Mouse (Mus musculus): Measurements from ENCODE around the gene Slc25a20.
"Not testable (repeated sequence)": the region's sequence is repeated elsewhere in the genome, so short reads cannot be mapped to it uniquely, and the experiment has no call there.

Slc25a20 gene

DNA sequence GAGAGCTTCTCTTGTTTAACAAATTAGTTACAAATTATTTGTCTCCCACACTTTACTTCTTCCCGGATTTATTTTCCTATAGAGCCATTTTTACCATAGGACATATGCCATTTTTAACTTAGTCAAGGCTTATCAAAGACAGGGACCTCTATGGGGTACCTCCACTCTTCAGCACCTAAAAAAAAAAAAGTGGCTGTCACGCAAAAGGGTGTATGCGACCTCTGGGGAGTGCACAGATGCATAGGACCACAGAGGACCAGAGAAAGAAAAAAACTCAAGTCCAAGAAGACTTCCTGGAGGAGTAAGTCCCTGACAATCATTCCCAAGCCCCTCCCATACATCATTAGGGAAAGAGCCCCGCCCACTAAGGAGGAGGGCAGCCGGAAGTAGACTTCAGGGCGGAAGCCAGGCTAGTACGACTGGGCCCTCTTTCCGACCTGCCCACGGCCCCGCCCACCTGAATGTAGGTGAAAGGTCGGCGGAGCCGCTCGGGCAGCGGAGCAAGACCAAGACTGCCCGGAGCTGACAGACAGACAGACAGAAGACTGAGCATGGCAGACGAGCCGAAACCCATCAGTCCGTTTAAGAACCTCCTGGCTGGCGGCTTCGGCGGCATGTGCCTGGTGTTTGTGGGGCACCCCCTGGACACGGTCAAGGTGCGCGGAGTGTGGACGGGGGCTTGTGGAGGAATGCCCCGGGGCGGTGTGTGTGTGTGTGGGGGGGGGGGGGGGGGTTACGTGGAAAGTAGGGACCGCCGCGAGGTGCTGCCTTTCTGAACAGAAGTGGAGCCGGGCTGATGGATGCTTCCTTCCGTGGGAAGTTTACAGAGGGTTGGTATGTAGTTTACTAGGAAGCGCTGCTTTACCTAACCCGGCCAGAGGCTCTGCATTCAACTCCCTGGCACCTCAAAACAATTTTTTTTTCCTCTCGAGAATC lies at the start of gene Slc25a20:
Gene Slc25a20 (plus strand): TSS at position 412 of the 936 bp plus-strand sequence.
- DNase-seq, result peak; percentile 95

DNA sequence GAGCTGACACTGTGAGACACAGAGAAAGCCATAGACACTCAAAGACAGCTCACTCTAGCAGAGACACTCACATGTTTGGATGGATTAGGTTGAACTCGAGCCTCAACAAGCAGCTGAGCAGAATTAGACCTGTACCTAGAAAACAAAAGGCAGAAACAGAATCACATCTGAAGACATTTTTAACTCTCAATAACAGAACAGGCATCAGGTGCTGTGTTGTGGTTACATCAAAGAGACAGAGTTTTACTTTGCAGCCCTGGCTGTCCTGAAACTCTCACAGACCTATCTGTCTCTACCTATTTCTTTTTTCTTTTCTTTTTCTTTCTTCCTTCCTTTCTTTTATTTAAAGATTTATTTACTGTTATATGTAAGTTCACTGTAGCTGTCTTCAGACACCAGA lies 44.6 kb upstream of the Slc25a20 start:
- no peak for DNase-seq

DNA sequence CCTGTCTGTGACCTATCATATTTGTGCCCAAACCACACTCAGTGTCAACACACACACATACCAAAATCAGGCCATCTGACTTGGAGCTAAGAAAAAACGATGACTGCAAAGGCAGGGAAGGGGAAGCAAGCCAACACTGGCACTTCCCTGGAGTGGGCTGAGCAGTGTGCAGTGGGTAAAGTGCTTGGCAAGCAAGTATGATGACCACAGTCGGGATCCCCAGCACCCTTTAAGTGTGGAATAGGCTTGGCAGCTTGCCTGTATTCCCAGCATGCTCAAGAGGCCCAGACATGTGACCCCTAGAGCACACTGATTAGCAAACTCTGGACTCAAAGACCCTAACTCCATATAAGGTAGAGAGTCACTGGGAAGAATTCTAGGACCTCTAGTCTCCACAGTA lies 35.4 kb upstream of the Slc25a20 start:
- DNase-seq, result peak; percentile 46

DNA sequence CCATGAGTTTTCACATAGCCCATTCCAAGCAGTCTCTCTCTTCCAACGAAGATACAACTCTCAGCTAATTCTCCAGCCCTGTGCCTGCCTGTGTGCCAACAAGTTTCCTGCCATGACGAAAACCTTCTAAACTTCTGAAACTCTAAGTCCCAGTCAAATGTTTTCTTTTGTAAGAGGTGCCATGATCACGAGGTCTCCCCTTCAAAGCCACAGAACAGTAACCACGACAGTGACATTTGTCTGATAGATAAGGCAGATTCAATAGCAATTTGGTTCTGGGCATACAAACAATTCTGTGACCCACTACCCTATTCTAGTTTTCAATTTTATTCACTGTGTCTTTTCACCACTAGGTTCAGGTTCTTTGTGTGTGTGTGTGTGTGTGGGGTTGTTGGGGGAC lies 33.7 kb upstream of the Slc25a20 start:
- no peak for DNase-seq

DNA sequence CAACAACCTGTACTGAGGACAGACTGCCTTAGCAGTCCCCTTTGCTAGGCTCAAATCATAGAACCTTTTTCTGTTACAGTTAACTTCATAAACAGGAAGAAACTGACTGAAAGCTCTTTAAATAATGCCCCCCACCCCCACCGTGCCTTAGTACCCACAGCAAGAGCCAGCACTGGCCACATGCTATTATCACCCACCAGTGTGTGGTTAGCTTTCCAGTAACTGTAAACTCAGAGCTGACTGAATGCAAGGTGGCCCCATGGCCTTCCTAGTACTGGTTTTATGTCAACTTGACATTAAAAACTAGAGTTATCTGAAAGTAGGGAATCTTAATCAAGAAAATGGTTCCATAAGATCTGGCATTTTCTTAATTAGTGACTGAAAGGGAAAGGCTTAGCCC lies 31.2 kb upstream of the Slc25a20 start:
- no peak for DNase-seq

DNA sequence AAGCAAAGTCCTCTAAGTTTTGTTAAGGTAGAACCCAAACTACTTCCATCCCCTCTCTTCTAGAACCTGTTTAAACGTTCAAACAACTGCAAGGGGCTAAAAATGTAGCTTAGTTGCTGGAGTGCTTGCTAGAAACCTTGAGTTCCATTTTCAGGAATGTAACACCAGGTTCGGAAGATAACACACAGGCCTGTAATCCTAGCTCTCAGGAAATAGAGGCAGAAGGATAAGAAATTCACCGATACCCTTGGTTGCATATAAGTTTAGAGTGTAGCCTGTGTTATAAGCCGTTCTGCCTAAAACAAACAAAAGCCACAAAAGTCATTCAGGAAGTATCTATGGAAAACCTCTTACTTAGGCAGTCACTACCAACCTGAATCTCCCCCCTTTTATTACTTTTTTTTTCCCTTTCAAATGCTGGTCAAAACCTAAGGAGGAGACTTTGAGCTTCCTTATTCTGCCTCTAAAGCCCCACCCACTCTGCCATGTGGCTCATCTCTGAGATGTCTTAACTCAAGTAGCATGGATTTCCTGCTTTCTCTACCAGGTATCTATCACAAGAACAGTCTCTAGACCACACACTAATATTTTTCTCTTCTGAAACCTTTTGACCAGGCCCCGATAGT lies 30.1 kb upstream of the Slc25a20 start:
- DNase-seq, result no peak

DNA sequence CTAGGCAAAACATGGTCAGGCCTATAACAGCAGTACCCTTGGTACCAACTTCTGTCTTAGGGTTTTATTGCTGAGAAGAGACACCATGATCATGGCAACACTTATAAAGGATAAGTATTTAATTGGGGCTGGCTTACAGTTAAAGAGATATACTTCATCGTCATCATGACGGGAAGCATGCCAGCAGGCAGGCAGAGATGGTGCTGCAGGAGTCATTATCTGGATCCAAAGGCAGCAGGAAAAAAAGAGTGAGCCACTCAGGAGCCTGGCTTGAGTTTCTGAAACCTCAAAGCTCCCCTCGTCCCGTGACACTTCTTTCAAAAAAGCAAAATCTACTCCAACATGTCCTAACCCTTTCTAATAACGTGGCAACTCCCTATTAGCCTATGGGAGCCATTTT lies 29.5 kb upstream of the Slc25a20 start:
- no peak for DNase-seq

DNA sequence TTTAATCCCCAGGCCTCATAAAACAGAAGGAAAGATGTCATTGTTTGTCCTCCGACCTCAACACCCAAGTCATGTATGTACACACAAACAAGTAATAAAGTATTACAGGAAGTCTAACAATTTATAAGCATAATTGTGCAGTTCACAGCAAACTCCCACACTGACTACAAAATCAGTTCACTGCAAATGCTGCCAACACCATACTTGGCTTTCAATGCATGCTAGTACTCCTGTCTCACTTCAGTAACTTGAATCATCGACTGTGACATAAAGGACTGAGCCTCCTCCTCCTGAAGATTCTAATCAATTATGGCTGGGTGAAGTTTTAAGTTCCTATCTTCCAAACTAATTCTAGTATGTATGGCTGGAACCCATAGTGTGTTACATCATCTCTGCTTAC lies 28.0 kb upstream of the Slc25a20 start:
- DNase-seq, result no peak

DNA sequence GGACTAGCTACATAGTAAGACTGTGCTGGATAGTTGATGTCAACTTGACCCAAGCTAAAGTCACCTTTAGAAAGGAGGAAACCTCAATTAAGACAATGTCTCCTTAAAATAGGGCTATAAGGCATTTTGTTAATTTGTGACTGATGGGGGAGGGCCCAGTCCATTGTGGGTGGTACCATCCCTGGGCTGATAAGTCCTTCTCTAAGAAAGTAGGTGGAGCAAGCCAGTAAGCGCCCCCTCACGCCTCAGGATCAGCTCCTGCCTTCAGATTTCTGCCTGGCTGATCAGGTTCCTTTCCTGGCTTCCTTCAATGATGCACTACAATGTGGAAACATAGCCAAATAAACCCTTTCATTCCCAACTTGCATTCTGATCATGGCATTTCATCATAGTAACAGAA lies 26.5 kb upstream of the Slc25a20 start:
- no peak for DNase-seq

DNA sequence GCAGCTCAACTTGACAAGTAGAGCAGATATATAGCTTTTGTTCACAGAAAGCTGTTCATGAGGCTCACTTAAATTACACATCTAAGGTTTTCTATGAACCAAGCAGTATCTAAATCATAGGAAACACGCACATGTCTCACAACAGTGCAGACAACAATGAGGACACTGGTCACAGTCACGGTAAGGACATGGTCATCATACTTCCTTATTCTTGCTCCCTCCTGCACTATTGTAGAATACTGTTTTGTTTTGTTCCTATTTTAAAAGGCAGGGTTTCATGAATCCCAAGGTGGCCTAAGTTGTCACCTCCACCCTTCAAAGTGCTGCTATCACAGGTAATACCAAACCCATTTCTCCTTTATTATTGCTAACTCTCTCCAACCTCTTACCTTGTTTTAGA lies 22.1 kb upstream of the Slc25a20 start:
- DNase-seq, result no peak

DNA sequence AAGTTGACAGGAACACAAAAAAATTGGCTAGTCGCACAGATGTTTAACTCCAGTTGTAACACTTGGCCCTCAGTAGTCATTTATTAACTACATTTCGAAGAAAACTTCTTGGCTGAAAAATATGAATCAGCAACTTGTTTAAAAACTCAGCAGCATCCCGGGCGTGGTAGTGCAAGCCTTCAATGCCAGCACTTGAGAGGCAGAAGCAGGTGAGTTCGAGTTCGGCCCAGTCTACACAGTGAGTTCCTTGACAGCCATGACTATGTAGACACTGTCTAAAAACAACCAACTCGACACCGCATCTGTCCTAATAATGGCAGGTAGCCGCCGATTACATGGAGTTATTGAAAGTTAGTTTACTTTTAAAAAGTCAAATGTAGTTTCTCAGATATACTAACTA lies 13.7 kb upstream of the Slc25a20 start:
- peak; percentile 80 for DNase-seq

DNA sequence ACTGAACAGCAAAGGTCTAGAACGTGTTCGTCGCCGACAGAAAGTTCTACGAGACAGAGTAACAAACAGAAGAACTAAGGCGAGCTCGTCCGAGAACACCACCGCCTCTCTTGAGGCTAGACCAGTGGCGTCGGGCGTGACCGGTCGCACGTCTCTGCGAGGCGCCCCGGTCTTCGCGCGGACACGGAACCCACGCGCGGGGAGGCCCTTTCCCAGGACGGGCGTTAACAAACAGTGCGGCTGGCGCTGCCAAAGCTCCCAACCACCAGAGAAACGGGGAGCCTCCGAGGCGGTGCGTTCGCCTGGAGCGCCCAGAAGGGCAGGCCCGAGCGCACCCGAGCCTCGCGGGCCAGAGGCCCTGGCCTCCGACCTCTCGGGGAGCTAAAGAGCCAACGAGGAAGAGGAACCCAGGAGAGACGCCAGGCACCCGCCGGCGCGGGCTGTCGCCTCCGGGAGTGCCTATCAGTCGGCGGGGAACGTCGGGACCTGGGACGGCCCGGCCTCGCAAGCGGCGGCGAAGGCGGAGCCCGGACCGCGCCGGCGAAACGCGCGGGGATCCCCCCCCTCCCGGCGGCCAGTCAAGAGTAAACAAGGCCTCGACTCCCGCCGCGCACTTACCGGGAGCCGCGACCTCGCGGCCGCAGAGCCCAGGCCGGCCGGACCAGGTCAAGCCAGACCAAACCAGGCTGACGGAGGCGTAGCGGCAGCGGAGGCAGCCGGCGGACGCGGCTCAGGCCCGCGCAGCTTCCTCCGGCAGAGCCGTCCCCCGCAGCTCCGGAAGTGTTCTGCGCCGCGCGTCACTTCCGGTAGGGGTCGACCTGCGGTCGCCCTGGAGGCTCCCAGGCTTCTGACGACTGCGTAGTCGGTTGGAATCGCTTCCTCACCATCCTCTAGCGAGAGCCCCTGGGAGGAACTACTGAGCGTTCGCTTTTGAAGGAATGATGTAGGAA lies 13.0 kb upstream of the Slc25a20 start, which contains the start of gene Arih2:
Gene Arih2 (minus strand): TSS at position 776 of the 950 bp plus-strand sequence.
- DNase-seq, result peak; percentile 92

DNA sequence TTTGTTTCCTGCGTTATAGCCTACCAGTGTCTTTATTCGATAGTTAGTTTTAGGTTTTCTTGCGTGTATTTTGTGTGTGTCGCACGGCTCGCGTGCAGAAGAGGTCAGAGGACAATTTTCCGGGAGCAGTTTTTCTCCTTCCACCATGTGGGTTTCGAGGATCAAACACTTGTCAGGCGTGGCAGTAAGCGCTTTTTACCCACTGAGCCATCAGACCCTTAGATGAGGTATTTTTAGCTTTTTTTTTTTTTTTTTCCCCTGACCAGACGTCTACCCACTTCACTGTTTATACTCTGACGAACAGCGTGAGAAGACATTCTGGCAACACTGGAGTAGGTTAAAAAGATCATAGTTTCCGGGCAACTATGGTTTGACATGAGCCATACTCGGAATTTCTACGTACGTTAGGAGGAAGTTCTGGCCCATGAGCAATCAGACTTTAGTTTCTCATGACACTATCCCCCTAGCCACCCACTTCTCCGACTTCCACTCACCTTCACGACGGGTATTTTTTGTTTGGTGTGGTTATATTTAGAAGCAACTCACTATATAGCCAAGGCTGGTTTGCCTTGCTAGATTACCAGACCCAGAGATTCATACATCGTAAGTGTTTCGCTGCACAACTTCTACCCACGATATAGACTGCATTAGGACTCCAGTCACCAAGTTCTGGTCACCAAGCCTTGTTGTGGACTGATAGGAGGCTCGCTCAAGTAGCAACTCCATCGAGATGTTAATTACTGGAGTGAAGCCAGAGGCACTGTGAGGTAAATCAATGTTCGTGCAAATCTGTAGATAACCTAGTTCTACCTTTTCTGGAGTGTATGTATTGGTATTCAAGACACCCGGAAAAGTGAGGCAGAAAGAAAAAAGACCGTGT lies 12.1 kb upstream of the Slc25a20 start:
- DNase-seq, result peak; percentile 20

DNA sequence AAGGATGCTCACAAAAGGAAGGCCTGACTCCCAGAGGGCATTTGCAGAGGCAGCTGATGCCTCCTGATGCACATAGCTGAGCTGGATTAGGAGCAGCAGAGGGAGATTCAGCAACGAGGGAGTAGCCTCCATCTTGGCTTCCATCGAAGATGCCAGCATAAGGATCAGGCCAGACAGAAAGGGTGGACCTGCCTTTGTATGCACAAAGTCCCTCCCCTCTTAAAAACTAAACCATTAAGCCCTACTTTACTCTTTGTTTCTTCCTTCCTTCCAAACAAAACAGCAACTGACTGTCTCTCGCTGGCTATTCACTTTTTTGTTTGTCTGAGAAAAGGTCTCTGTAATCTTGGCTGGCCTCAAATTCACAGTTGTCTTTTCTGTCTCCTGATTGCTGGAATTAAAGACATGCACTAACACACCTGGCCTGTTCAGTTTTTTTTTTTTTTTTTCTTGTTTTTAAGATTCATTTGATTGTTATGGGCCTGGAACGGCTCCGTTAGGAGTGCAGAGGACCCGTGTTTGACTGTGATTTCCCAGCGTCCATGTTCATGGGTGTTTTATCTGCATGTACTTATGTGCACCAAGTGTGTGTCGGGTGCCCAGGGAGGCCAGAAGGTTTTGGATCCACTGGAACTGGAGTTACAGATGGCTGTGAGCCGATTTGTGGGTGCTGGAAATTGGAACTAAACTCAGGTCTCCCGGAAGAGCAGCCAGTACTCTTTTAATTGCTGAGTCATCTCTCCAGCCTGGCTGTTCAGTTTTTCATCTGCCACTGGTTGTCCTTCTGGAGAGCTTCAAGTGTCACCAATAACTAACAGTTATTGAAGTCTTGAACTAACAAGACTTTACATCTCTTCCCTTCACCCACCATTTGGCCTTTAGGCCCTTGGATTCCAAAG lies 7.1 kb upstream of the Slc25a20 start:
- DNase-seq, result no peak

DNA sequence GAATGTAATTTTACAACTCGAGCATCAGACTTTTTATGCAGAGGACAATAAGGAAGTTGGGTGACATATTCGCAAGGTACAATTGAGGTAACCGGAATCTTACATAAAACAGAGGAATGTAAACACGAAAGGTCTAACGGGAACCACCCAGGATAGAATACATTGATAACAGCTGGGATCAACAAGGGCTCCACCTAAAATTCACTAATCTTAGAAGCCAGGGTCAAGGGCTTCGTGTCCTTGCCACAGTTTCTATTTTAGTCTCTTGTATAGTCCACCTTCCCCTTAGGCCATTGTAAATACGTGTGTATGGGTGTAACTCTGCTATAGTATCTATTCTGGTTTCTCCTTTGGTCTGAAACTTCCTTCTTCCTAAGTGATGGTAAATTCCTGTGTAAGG lies 6.0 kb upstream of the Slc25a20 start:
- not testable (repeated sequence) for DNase-seq

DNA sequence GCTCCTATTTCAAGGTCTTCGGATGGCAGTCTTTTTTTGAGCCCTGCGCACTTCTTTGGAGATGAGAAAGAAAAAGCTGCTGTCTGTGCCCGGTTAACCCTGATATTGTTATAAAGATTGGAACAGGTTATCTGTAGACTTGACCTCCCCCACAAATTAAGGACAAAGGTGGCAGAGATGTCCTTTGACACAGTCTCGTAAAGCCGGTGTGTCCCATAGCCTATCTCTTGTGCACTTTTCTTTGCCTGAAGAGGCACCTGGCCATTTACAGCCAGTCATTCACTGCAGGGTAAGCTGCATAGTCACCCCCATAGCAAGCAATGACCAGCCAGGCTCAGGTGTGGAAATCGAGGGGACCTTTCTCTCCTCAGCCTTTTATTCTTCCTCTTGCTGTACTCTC lies 772 bp downstream of the Slc25a20 start:
- DNase-seq, result peak; percentile 26

DNA sequence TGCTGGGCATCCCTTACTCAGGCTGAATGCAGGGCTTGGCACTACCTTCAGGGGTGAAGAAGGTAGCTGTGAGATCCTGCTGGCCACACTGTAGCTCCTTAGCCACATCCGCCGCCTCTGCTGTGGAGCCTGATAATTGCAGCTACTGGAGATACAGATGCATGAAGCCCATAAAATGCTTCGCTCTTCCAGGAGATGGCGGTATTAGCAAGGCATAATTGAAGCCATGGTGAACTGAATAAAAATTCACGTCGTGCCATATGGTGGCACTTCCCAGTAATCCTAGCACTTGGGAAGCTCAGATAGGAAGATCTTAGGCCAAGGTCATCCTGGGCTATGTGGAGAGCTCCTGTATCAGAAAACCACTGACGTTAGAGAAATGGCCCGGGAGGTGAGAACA lies 8.0 kb downstream of the Slc25a20 start:
- DNase-seq, result no peak

DNA sequence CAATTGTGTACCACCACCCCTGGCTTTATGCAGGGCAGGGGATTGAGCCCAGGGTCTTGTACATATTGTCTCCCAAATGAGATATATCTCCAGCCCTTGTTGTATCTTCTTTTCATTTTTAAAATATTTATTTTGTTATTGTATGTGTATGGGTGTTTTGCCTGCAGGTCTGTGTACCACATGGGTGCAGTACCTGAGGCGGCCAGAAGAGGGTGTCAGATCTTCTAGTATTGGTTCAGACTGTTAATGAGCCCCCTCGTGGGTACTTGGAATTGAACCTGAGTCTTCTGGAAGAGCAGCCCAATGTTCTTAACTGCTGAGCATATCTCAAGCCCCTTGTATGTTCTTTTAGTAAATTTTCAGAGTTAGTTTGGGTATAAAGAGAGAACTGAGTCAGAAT lies 11.3 kb downstream of the Slc25a20 start:
- DNase-seq, result no peak

DNA sequence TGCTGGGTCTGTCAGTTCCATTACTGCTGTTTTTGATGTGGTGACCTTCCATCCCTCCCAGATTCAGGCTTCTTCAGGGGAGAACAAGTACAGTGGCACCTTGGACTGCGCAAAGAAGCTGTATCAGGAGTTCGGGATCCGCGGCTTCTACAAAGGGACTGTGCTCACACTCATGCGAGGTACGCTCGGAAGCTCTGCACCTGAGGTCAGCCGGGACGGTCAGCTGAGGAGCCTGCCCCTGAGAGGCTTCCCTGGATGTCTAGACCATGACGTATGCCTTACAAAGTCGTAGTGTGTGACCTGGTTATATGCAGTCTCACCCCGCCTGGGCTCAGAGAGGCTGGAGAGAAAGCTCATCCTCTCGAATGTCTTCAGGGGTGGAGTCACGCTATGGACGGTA lies 18.1 kb downstream of the Slc25a20 start:
- DNase-seq, result no peak

DNA sequence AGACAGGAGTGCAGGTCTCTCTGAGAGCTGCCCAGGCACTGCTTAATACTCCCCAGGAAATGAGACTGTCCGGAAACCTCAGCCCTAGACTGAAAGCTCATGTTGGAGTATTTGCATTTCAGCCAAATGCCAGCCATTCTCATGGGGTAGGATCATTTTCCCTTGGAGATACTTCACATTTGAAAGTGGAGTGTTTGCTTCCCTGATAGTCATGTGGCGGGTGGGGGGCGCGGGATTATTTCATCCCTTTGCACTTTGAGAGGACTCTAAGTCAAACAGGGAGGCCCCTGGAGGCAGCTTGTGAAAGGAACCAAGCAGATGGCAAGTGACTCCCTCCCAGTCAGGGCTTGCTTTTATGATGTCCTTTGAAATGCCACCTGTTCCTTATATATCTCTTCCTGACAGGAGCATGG lies 24.6 kb downstream of the Slc25a20 start:
- DNase-seq, result no peak

DNA sequence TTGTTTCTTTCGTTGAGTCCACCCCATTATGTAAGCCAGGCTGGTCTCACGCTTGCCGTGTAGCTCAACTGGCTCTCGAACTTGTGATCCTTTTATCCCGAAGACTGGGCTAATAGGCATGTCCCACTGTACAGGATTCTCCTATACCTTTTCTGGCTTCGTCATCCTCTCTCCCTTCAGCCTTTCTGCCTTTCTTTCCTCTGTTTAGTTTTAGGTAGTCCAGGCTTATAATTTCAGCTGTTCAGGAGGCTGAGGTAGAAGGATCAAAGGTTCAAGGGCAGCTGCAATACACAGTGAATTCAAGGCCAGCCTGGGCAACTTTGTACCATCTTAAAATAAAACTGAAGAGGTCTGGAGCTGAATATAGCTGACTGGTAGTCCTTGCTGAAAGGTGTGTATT lies 25.3 kb downstream of the Slc25a20 start:
- no peak for DNase-seq
